Mouse (Mus musculus) ES-E14 (cell line): ENCODE measurements around the gene Vps11. TPM values are rescaled to one million over a fixed set of nuclear protein-coding genes. Genes with fewer than 3 reads are reported as not detected.
A peak's percentile ranks its signal among the peaks of the same experiment; 100 is the strongest.
"Not testable (repeated sequence)": the region's sequence is repeated elsewhere in the genome, so short reads cannot be mapped to it uniquely, and the experiment has no call there.

Experiments
- DNase-seq: peaks from one replicate; pipeline ENCODE4 v3.0.0-alpha.2; 2013; ENCODE audit warnings: low read depth, low spot score
- H3K27ac ChIP-seq: 2 replicates; pipeline ENCODE4 v1.5.1; 2012; ENCODE audit warnings: low read depth, mild to moderate bottlenecking, low read length, moderate library complexity, mixed read lengths; ENCODE audit not compliant: poor library complexity, insufficient read depth, severe bottlenecking
- H3K36me3 ChIP-seq: 2 replicates; pipeline ENCODE4 v1.6.1; 2012; ENCODE audit warnings: mild to moderate bottlenecking, low read length, moderate library complexity, mixed read lengths; ENCODE audit not compliant: control insufficient read depth, poor library complexity, insufficient read depth, severe bottlenecking
- H3K4me1 ChIP-seq, 2 experiments: fragments of 150-350 bp in 1 of 2; sonication (generic) in 1 of 2; 2 replicates each; pipeline ENCODE4 v1.6.1; 2012; ENCODE audit warnings: low read length in 2 of 2, mild to moderate bottlenecking in 1 of 2, mixed read lengths in 1 of 2; ENCODE audit not compliant: control insufficient read depth in 2 of 2, insufficient read depth in 2 of 2, poor library complexity in 1 of 2
- H3K4me3 ChIP-seq, 2 experiments: fragments of 150-350 bp in 1 of 2; sonication (generic) in 1 of 2; 2 replicates each; pipeline ENCODE4 v1.5.1; 2012; ENCODE audit warnings: low read length in 2 of 2, low read depth in 1 of 2, mild to moderate bottlenecking in 1 of 2, mixed read lengths in 1 of 2; ENCODE audit not compliant: insufficient read depth in 1 of 2, poor library complexity in 1 of 2, severe bottlenecking in 1 of 2
- H3K9ac ChIP-seq: 2 replicates; pipeline ENCODE4 v1.6.1; 2012; ENCODE audit warnings: low read depth, mild to moderate bottlenecking, low read length, mixed read lengths; ENCODE audit not compliant: poor library complexity, insufficient read depth, severe bottlenecking
- H3K9me3 ChIP-seq: fragments of 150-350 bp; sonication (generic); 2 replicates; pipeline ENCODE4 v1.6.1; 2012; ENCODE audit warnings: low read depth, mild to moderate bottlenecking, low read length; ENCODE audit not compliant: control insufficient read depth, insufficient read depth
- CHD2 ChIP-seq: IDR thresholded peaks from 2 replicates; pipeline ENCODE4 v1.6.1; 2014; ENCODE audit warnings: mild to moderate bottlenecking, low read depth, low read length, inconsistent platforms
- HCFC1 ChIP-seq: IDR thresholded peaks from 2 replicates; pipeline ENCODE4 v1.6.1; 2012; ENCODE audit warnings: low read length, inconsistent platforms, borderline replicate concordance; ENCODE audit not compliant: insufficient read depth
- MAFK ChIP-seq: IDR thresholded peaks from 2 replicates; pipeline ENCODE4 v1.6.1; 2014; ENCODE audit warnings: mild to moderate bottlenecking, low read depth, low read length, inconsistent platforms; ENCODE audit not compliant: insufficient read depth
- ZC3H11A ChIP-seq: IDR thresholded peaks from 2 replicates; pipeline ENCODE4 v1.6.1; 2012; ENCODE audit warnings: low read depth, mild to moderate bottlenecking, inconsistent platforms, low read length, borderline replicate concordance
- ZNF384 ChIP-seq: IDR thresholded peaks from 2 replicates; pipeline ENCODE4 v1.6.1; 2012; ENCODE audit warnings: low read depth, low read length, inconsistent platforms
- in situ Hi-C, 2 experiments: fragments of 600-800 bp; cut with MboI; formaldehyde crosslinking; loops; one replicate each; pipeline ENCODE4 v1.15.1; 2025; ENCODE audit warnings: low sequenced_read_pairs in 2 of 2, inconsistent platforms in 1 of 2; ENCODE audit not compliant: unreplicated experiment in 2 of 2
- total RNA-seq: library from RNA; depleted of rRNA; stranded (reverse); fragments of 300-350 nt; gene quantifications from 2 replicates; pipeline ENCODE4 v1.2.3, GENCODE M21; 2012

Vps11 gene
- total RNA-seq, 1 experiment: 35.0 TPM

GRCm38 (mm10) chr9:44336513-44336912 lies 25.0 kb downstream of the Vps11 start:
- H3K36me3 ChIP-seq: peaks cover 27% of the 10 kb centered on the region
- DNase-seq, in situ Hi-C loops, H3K9me3 ChIP-seq, H3K27ac ChIP-seq, H3K4me1 ChIP-seq: not testable (repeated sequence)
- 0 out of 2 replicates have a peak, but pooled peaks have one; percentile 1 for TF ChIP-seq CHD2
- H3K4me3 ChIP-seq: peak overlapping the region; percentile 89 to 91
- H3K9ac ChIP-seq: peak overlapping the region; percentile 48; the same call in 1 of the 2 replicates

DNA sequence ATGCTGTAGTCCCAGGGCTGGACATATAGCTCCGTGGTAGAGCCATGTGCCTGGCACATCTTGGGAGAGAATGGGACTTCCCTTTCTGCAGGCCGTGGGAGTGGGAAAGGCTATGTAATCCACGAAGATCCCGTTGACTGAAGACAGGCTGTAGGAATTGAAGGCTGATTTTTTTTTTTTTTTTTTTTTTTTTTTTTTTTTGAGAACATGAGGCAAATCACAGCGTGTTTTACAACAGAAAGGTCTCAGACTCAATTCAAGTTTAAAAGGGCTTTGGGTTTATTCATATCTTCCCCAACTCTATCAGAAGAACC lies 25.4 kb downstream of the Vps11 start:
- H3K27ac ChIP-seq: peak overlapping the region; percentile 86; the same call in 1 of the 2 replicates
- no peak for DNase-seq

GRCm38 (mm10) chr9:44335331-44336092 lies 26.0 kb downstream of the Vps11 start:
- H3K27ac ChIP-seq: peak overlapping the region; percentile 86
- peak overlapping the region; percentile 92 for H3K9ac ChIP-seq
- peaks cover 0 to 7% of the 10 kb centered on the region in 2 experiments; a peak in 1 of 4 replicates for H3K4me1 ChIP-seq
- peaks cover 27% of the 10 kb centered on the region for H3K36me3 ChIP-seq
- no peaks in the 10 kb centered on the region for H3K9me3 ChIP-seq
- no peak for TF ChIP-seq ZC3H11A
- no peak for TF ChIP-seq ZNF384
- no peak for TF ChIP-seq HCFC1
- no peak for TF ChIP-seq MAFK
- TF ChIP-seq CHD2: no peak
- in situ Hi-C loops: no loop called here
- no peak for DNase-seq
- H3K4me3 ChIP-seq: peak overlapping the region; percentile 89 to 91

More for the DNA sequence above, 25.4 kb downstream of the Vps11 start:
- H3K9ac ChIP-seq: peak overlapping the region; percentile 92
- H3K9me3 ChIP-seq: no peaks in the 10 kb centered on the region
- TF ChIP-seq MAFK (no peak), HCFC1 (no peak), CHD2 (no peak), ZC3H11A (no peak), ZNF384 (no peak)
- peaks cover 26% of the 10 kb centered on the region for H3K36me3 ChIP-seq
- H3K4me1 ChIP-seq: peaks cover 0 to 7% of the 10 kb centered on the region in 2 experiments; a peak in 1 of 4 replicates
- peak overlapping the region; percentile 89 to 91 for H3K4me3 ChIP-seq
- in situ Hi-C loops: no loop called here

DNA sequence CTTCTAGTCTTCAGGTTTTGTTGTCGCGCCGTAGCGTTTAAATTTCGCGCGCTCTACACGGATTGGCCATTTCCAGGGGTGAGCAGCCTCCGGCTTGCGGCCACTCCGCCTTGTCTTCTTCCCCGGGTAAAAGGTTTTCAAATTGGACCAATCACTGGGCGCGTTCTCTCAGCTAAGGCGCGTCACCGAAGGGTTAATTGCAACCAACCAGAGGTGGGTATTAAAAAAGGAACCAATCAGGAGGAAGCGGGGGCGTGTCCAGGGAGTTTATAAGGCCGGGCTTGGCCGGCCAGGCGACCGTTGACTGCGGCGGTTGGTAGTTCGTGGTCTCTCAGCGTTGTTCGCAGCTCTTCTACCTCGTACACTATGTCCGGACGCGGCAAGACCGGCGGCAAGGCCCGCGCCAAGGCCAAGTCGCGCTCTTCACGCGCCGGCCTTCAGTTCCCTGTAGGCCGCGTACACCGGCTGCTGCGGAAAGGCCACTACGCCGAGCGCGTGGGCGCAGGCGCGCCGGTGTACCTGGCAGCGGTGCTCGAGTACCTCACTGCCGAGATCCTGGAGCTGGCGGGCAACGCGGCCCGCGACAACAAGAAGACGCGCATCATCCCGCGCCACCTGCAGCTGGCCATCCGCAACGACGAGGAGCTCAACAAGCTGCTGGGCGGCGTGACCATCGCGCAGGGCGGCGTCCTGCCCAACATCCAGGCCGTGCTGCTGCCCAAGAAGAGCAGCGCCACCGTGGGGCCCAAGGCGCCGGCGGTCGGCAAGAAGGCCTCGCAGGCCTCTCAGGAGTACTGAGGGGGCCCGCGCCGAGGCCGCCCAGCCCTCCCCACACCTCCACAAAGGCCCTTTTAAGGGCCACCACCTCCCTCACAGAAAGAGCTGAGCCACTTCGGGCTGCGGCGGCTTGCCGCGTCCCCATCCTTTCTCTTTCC lies 26.8 kb downstream of the Vps11 start, which contains the start of gene H2afx:
Gene H2afx, plus strand, starts transcription at position 299 of the 935 bp plus-strand sequence.
- no peaks in the 10 kb centered on the region for H3K9me3 ChIP-seq
- peaks cover 27% of the 10 kb centered on the region for H3K36me3 ChIP-seq
- in situ Hi-C loops: no loop called here
- H3K9ac ChIP-seq: peak within 1 kb of the TSS; percentile 92
- DNase-seq: peak; percentile 98
- H3K4me1 ChIP-seq: peaks cover 0 to 7% of the 10 kb centered on the region in 2 experiments; a peak in 1 of 4 replicates
- TF ChIP-seq ZC3H11A (no peak), HCFC1 (peak; percentile 58; the same call in 1 of the 2 replicates), CHD2 (peak; percentile 84)
- H3K4me3 ChIP-seq: peak within 1 kb of the TSS; percentile 89 to 91
- H3K27ac ChIP-seq: peak within 1 kb of the TSS; percentile 87
